Mouse (Mus musculus) liver, adult (tissue): ENCODE measurements around the gene Ccdc57.

ENCODE experiments used
- GATA4 ChIP-seq: IDR thresholded peaks from 2 replicates; pipeline ENCODE4 v1.6.1; 2014; ENCODE audit warnings: mild to moderate bottlenecking, low read length; ENCODE audit not compliant: insufficient replicate concordance

Ccdc57 gene

DNA sequence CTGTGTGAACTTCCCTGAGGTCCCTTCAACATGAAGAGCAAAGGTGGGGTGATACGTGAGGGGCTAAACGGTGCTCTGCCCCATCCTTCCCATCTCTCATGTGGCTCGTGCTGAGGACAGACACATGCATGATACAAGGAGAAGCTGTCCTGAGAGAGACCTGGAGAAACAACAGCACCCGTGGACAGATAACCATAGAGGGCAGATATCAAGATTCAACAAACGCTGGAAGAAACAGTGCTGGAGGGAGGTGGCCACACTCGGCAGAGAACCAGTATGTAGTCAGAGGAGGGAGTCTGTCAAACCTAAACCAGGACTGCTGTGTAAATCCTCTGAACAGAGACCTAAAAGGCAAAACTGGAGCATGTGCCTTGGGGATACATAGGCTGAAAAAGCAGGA is 37.2 kb downstream of the Ccdc57 start:
- TF ChIP-seq GATA4, result no peak

DNA sequence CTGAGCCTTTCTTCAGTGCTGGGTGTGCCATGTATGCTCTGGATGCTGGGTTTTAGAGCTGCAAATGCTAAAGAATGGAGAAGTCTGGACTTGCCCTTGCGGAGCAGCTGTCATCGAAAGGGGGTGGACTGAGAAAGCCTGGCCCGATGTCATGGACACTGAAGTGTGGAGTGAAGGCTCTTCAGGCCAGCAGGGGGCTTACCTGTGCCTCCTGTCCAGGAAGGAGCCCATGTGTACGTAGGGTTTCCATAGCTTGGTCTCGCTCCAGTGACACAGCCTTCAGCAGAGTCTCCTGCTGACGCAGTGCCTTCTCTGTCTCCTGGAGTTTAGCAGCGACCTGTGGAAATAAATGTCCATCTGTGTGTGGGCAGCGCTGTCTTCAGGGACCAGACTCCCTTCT is 38.3 kb downstream of the Ccdc57 start:
- no peak for TF ChIP-seq GATA4

DNA sequence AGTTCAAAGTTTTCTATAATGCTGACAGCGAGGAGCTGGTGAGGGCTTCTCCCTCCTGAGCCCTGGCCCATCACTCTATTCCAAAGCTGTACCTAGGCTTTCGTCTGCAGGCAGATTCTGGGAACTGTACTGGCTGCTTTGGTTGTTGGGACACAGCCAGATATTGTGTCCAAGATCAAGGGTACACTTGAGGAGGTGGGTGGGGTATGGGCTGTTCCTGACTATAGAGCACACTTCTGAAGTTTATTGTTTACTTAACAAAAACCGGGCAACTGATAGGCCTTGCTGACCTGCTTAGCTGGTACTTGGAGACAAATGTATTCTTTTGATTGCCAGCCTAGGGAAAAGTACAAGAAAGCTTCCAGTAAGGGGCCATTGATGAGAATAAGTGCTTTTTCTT is 43.5 kb downstream of the Ccdc57 start:
- TF ChIP-seq GATA4, result no peak

DNA sequence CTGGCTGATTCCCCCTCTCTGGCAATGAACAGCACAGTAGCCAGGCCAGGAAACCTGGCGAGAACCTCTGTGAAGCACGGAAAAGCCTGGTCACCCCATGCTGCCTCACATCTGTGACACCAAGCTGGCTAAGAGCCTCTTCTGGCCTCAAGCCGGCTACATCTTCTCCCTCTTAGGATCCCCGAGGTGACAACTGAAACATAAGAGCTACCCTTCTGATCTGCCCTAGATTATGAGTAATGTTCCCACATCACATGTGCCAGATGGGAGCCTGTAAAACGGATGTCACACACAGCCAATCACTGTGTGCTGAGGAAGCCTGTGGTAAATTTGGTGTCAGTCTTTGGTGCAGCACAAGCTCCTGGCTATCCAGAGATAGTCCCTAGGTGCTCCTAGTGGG is 44.0 kb downstream of the Ccdc57 start:
- TF ChIP-seq GATA4, result no peak

DNA sequence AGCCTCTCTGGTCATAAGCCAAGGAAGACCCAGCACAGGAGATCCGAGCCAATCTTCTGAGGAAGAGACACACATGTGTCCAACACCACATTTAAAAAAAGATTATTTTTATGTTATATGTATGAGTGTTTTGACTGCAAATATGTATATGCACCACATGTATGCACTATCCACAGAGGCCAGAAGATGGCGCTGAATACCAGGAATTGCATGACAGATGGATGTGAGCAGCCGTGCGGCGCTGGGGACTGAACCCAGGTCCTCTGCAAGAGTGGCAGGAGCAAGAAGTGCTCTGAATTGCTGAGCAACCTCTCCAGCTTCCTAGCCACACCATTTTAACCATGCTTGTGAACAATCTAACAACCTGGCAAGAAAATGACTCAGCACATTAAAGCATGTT is 45.2 kb downstream of the Ccdc57 start:
- TF ChIP-seq GATA4, result no peak

DNA sequence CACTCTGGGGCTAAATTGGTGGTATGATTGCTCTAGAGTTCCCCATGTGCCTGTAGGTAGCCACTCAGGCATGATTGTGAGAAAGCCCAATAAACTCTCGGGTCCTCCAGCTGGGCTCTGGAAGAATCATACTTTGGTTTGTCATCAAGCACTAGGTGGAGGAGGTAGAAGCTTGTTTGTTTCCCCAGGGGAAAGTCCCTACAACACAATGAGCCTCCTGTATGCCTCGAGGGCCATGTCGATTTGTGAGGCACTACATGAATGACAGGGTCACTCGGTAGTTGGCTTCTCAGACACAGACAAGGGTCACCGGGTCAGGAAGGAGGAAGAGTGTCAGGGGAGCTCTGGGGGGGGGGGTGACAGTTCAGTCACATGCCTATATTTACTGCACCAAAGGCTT is 46.2 kb downstream of the Ccdc57 start:
- no peak for TF ChIP-seq GATA4

DNA sequence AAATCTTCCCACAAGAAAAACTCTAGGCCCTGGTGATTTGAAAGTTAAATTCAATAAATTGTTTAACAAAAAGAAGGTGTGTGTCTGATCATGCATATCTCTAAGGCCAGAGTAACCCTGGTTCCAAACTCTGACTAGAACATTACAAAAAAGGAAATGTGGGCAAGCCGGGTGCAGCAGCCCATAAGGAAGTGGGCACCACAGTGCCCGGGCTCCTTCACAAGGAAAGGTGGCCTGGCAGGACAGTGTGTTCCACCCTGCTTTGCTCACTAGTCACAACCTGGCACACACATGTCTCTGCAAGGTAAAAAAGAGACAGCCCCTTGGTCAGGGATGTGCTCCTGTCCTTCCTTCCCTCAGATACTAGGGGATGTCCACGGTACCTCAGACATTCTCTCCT is 49.1 kb downstream of the Ccdc57 start:
- no peak for TF ChIP-seq GATA4

DNA sequence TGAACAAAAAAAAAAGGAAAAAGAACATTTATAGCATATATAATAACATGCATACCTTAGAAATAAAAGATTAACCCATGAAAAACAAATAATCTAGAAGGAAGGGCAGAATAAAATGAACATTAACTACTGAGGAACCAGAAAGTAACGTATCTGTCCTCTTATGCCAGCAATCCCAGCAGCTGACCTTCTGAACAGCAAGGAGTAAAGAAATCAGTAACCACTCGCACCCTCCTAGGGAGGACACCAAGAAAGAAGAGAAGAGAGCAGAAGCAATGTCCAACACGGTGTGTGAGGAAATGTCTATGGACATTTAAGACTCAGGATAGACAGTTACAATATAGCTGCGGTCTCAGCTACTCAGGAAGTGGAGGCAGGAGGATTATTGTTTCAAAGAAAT is 49.7 kb downstream of the Ccdc57 start:
- TF ChIP-seq GATA4, result no peak

DNA sequence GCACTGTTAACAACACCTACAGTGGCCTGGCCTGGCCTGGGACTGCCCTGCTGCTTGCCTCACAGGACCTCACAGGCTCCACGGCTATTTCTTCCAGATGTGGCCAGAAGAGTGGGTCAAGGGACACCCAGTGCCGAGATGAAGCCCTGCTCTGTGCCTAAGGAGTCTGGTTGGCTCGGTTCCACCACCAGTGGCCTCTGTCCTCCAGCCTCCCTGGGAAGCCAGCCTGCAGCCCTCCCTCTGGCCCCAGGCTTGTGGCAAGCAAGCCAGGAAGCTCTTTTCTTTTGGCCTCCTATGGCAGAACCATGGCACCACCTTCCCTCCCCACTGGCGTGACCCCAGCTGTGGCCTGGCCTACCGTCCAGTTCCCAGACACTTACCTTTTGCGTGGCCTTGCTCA is 59.5 kb downstream of the Ccdc57 start:
- no peak for TF ChIP-seq GATA4

DNA sequence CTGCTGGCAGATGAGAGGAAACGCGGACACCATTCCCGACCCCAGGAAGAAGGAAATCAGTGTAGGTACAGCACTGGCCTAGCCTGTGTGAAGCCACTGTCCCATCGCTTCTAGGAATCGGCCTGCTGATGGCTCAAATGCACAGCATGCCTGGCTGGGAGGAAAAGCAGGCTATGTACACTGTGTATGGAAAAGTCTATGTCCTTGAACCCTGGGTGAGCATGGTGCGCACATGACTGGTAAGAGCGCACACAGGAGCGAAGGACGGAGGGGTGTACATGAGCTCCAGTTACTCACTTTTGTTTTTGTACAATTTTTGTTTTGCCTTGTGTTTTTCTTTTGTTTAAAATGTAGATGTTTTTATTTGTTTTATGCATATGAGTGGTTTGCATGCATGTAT is 61.2 kb downstream of the Ccdc57 start:
- TF ChIP-seq GATA4, result no peak

DNA sequence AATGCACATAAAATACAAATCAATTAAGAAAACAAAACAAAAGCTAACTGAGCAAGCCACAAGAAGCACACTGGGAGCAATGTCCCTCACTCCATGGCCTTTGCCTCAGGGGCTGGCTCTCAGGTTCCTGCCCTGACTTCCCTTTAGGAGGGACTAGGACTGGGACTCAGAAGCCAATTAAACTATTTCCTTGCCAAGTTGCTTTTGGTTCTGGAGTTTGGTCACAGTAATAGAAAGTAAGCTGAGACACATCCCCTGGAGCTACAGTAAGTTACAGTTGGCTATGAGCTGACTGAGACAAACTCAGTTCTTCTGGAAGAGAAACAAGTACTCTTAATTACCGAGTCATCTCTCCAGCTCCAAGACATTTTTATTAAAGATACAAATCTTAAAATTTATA is 66.9 kb downstream of the Ccdc57 start:
- no peak for TF ChIP-seq GATA4

DNA sequence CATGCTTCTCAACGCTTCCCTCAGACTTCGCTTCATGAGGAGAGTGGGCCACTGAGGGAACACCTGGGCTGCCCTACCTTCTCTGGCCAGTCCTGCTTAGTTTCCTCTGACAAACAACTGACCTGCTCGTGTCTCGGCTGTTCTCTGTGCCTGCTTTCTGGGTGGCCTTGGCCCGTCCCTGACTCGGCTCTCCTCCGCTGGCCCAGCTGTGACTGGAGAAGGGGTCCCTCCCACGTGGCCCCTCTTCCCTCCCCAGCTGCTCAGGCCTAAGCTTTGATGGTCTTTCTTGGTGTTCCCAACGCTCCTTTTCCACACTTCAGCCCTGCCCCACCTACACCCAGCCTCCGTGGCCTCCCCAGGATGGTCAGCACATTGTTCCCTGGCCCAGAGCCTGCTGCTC is 69.9 kb downstream of the Ccdc57 start:
- no peak for TF ChIP-seq GATA4

DNA sequence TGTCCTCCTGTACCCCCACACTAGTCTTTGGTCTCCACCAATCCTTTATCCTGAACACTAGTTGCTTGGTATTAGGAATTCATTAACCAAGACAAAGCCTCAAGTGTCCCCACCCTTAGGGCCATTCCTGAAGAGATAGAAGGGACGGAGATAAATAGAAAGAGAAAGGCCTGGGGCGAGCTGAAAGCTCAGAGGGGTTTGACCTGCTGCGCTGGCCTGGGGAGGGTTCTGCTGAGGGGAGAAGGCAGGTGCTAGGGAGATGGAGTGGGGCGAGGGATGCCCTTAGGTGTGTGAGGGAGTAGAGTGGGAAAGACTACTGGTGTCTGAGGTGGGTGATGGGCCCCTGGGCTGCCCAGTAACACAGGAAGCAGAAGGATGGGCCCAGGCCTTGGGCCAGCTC is 78.9 kb downstream of the Ccdc57 start:
- no peak for TF ChIP-seq GATA4

DNA sequence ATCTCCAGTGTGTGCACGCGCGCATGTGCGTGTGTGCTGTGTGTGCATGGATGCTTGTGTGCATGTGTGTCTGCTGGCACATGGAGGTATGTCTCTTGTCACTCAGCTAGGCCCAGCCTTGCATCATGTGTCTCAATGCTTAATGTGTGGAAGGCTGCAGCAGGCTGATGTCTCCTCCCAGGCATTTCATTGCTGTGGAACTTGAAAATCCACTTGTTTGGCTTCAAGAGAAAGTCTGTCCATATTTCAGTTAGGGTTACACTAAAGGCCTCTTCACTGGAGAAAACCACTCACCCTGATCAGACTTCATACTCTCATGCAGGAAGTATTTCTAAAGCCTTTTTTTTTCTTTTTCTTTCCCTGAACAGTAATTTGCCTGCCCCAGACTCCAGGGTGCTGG is 79.5 kb downstream of the Ccdc57 start:
- TF ChIP-seq GATA4, result no peak

DNA sequence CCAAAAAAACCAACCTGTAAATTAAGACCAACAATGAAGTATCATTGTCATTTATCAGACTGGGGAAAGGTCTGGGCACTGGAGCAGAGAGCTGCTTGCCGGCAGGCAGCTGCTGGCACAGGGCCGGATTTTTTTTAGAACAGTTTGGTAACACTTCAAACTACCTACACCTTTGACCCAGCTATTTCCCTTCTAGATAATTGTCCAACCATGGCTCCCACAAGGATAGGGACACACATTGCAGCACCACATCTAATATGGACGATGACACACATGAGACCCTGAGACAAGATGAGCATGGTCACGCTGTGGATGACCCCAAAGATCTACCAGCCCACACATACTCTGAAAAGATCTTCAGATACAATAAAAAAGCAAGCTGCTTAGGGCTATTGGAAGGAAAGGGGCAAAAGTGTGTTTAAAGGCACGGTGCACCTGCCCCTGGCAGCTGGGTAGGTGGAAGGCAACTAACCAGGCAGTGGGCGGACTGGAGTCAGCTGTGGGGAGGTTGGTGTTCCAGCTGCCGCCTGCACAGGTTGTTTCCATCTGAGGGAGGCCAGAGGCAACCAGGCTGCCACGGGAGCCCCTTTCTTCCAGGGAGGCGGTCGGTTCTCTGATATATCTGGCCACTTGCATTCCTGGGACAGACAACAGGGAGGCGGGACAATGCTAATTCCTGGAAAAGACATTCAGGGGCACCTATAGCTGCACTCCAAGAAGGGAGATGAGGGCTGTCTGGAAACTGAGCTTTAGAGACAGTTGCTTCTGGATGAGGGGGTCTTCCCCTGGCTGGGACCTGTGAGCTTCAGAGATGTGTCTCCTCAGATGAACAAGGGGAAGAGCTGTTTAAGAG is 80.4 kb downstream of the Ccdc57 start:
- TF ChIP-seq GATA4, result no peak

DNA sequence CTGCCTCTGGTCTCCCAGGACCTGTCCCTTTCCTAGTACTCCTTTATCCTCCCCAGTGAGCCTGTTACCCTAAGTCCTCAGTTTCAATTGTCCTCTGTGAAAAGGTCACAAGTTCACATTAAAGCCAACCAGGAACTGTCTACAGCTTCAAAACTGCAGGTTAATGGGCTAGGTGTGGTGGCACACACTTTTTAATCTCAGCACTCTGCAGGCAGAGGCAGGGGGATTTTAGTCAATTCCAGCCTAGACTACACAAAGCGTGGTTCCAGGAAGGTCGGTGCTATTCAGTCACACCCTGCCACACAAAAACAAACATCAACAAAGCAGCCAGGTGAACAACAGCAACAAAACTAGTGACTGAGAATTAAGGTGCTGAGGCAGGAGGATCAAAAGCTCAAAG is 81.1 kb downstream of the Ccdc57 start:
- no peak for TF ChIP-seq GATA4

DNA sequence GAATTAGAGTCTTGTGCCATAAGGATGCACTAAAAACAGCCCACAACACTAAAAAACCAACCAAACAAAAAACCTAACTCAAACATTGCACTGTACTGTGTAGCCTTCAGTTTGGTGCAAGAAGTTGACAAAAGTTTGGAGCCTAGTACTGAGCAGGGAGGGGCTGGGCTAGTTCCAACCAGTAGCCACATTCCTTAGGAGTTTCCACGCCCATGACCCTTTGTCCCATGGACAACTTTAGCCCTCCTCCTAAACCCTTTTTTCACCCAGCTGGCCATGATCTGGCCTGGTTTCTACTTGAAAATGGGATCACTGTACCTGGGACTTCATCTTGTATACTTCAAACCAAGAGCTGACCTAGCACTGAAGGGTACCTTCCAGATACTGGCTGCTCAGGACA is 81.5 kb downstream of the Ccdc57 start:
- TF ChIP-seq GATA4, result no peak
